In the genomic region with DNA sequence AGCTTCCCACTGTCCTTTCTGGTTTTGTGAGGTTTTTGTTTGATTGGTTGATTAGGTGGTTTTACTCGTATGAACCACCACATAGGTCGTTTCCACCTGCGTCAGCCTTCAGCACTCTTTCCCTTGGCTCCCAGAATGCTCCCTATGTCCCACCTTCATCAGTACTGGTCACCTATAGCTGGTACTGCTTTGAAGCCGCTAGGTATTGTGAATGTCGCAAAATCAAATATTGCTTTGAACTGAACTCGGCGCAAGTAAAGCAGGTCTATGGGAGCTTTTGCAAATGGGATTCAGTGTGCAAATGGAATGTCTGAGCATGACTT, we compare ENCODE assay signal across 7 mouse cellular contexts. TPM values are rescaled to one million over a fixed set of nuclear protein-coding genes. Genes with fewer than 3 reads are reported as not detected.
A peak's percentile ranks its signal among the peaks of the same experiment; 100 is the strongest.
DNase-seq lines count a peak whose midpoint lies in the region; ATAC-seq and TF ChIP-seq lines count a peak whose summit lies in the region.

No protein-coding gene starts in this region.

- peak overlapping the region; percentile 93 for H3K4me2 ChIP-seq in forebrain, embryonic 12.5 days
- peak overlapping the region; percentile 90 for H3K4me2 ChIP-seq in liver, embryonic 11.5 days

- TF ChIP-seq POLR2A in spleen, adult 2 months (IDR thresholded peaks at IDR 0.05; ENCODE audit: low read depth, low read length) = no peak

- DNase-seq in spleen, adult 2 months (ENCODE audit: low read depth in 1 of 2, low spot score in 2 of 2) = no peak
- DNase-seq in spleen, postnatal 14 days (ENCODE audit: low spot score in 2 of 2) = no peak
- no peak for DNase-seq in liver, embryonic 11.5 days (ENCODE audit: low spot score)
- DNase-seq in yolk sac, embryonic 10.5 days (ENCODE audit: low spot score) = peak; percentile 5
- no peak for DNase-seq in MN1 (ENCODE audit: low spot score)
- no peak for DNase-seq in kidney, postnatal 14 days

- H3K27me3 ChIP-seq in spleen, adult 2 months (ENCODE audit: control insufficient read depth, insufficient read depth, low read length) = no peaks in the 10 kb centered on the region
- H3K27me3 ChIP-seq in forebrain, embryonic 12.5 days = no peaks in the 10 kb centered on the region
- H3K27me3 ChIP-seq in liver, embryonic 11.5 days (replicated peaks; ENCODE audit: control insufficient read depth, insufficient read depth, low read length) = no peaks in the 10 kb centered on the region

- WGBS in spleen, adult 2 months = 12% methylated on average over 7 of the region's 7 CpGs
- WGBS in forebrain, embryonic 12.5 days = 18% methylated on average over 7 of the region's 7 CpGs
- 19% methylated on average over 7 of the region's 7 CpGs for WGBS in liver, embryonic 11.5 days

- no peaks in the 10 kb centered on the region for H3K36me3 ChIP-seq in spleen, adult 2 months (ENCODE audit: control insufficient read depth, insufficient read depth, low read length)
- H3K36me3 ChIP-seq in forebrain, embryonic 12.5 days (replicated peaks) = no peaks in the 10 kb centered on the region
- no peaks in the 10 kb centered on the region for H3K36me3 ChIP-seq in liver, embryonic 11.5 days (ENCODE audit: control insufficient read depth, insufficient read depth, low read length)

- H3K4me3 ChIP-seq in spleen, adult 2 months (ENCODE audit: extremely low read depth, insufficient read depth, insufficient read length) = peak overlapping the region; percentile 65
- peak overlapping the region; percentile 92 for H3K4me3 ChIP-seq in forebrain, embryonic 12.5 days (replicated peaks)
- H3K4me3 ChIP-seq in liver, embryonic 11.5 days (ENCODE audit: low read depth, low read length) = peak overlapping the region; percentile 88

- H3K9me3 ChIP-seq in forebrain, embryonic 12.5 days = no peaks in the 10 kb centered on the region
- no peaks in the 10 kb centered on the region for H3K9me3 ChIP-seq in liver, embryonic 11.5 days (ENCODE audit: control insufficient read depth, low read length)

- TF ChIP-seq CTCF in spleen, adult 2 months (IDR thresholded peaks at IDR 0.05; ENCODE audit: extremely low read depth, insufficient read depth, insufficient read length, insufficient replicate concordance) = no peak

- ATAC-seq in forebrain, embryonic 12.5 days (ENCODE audit: low FRiP score) = peak; percentile 21
- peak; percentile 5; the same call in 1 of the 2 replicates for ATAC-seq in liver, embryonic 11.5 days (replicated peaks; ENCODE audit: low FRiP score)

- H3K27ac ChIP-seq in spleen, adult 2 months (ENCODE audit: insufficient read depth, low read length) = no peak overlapping the region
- no peak overlapping the region for H3K27ac ChIP-seq in forebrain, embryonic 12.5 days
- peak overlapping the region; percentile 74 for H3K27ac ChIP-seq in liver, embryonic 11.5 days (ENCODE audit: low read depth, low read length)

- peak overlapping the region; percentile 88; the same call in 1 of the 2 replicates for H3K9ac ChIP-seq in forebrain, embryonic 12.5 days
- H3K9ac ChIP-seq in liver, embryonic 11.5 days (ENCODE audit: low read depth, low read length) = peak overlapping the region; percentile 78

- peaks cover 5% of the 10 kb centered on the region; the same call in 1 of the 2 replicates for H3K4me1 ChIP-seq in spleen, adult 2 months (ENCODE audit: control insufficient read depth, insufficient read depth, insufficient read length)
- H3K4me1 ChIP-seq in forebrain, embryonic 12.5 days = peaks cover 19% of the 10 kb centered on the region
- H3K4me1 ChIP-seq in liver, embryonic 11.5 days (replicated peaks; ENCODE audit: control insufficient read depth, insufficient read depth, low read length) = peaks cover 6% of the 10 kb centered on the region

RNA-seq across cellular contexts. Expression of gene Trappc10, which starts 0.7 kb away (rescaled TPM):
- polyA plus RNA-seq in spleen, adult 2 months (2012; rRNA removed) = 41.8 and 45.9 TPM in 2 replicates
- 25.1 and 26.3 TPM in 2 replicates for polyA plus RNA-seq in forebrain, embryonic 12.5 days (2016; fragmentation: Nextera tagmentation; extraction: Ambion mirVana)
- 13.3 and 14.3 TPM in 2 replicates for polyA plus RNA-seq in liver, embryonic 11.5 days (2014; fragmentation: Nextera tagmentation; extraction: Ambion mirVana)
